Mouse (Mus musculus): Measurements from ENCODE around the gene Ak2.
A peak's percentile ranks its signal among the peaks of the same experiment; 100 is the strongest.

Ak2 gene

GRCm38 (mm10) chr4:128974677-128975076 lies 17.1 kb upstream of the Ak2 start:
- no peak for DNase-seq (ENCODE audit: low spot score)

- DNase-seq (ENCODE audit: low spot score), result no peak
Measured at GRCm38 (mm10) chr4:128976577-128976976, 15.2 kb upstream of the Ak2 start.

- DNase-seq (ENCODE audit: low spot score), result no peak
Measured at GRCm38 (mm10) chr4:128977217-128977616, 14.5 kb upstream of the Ak2 start.

GRCm38 (mm10) chr4:128978634-128979033 lies 13.1 kb upstream of the Ak2 start:
- DNase-seq (ENCODE audit: low spot score), result no peak

GRCm38 (mm10) chr4:128980890-128981832 lies 10.6 kb upstream of the Ak2 start:
- peak; percentile 64 for DNase-seq (ENCODE audit: low spot score)

GRCm38 (mm10) chr4:128981833-128982180 lies 10.0 kb upstream of the Ak2 start:
- no peak for DNase-seq (ENCODE audit: low spot score)

- DNase-seq (ENCODE audit: low spot score), result no peak
Measured at GRCm38 (mm10) chr4:128983151-128983550, 8.6 kb upstream of the Ak2 start.

- DNase-seq (ENCODE audit: low spot score), result no peak
Measured at GRCm38 (mm10) chr4:128983656-128984055, 8.1 kb upstream of the Ak2 start.

- DNase-seq (ENCODE audit: low spot score), result no peak
Measured at GRCm38 (mm10) chr4:128984600-128984999, 7.2 kb upstream of the Ak2 start.

GRCm38 (mm10) chr4:128988911-128989310 lies 2.8 kb upstream of the Ak2 start:
- DNase-seq (ENCODE audit: low spot score), result no peak

GRCm38 (mm10) chr4:128989678-128990077 lies 2.1 kb upstream of the Ak2 start:
- DNase-seq (ENCODE audit: low spot score), result no peak

GRCm38 (mm10) chr4:128992176-128992575 lies 418 bp downstream of the Ak2 start:
- DNase-seq (ENCODE audit: low spot score), result no peak

- DNase-seq (ENCODE audit: low spot score), result peak; percentile 92
Measured at GRCm38 (mm10) chr4:128993025-128993662, 1.4 kb downstream of the Ak2 start.

GRCm38 (mm10) chr4:128993675-128994074 lies 1.9 kb downstream of the Ak2 start:
- no peak for DNase-seq (ENCODE audit: low spot score)

GRCm38 (mm10) chr4:128995238-128995637 lies 3.5 kb downstream of the Ak2 start:
- DNase-seq (ENCODE audit: low spot score), result no peak

GRCm38 (mm10) chr4:128997258-128997657 lies 5.5 kb downstream of the Ak2 start:
- DNase-seq (ENCODE audit: low spot score), result no peak

- DNase-seq (ENCODE audit: low spot score), result no peak
Measured at GRCm38 (mm10) chr4:128998401-128998800, 6.6 kb downstream of the Ak2 start.

GRCm38 (mm10) chr4:129000786-129001185 lies 9.0 kb downstream of the Ak2 start:
- no peak for DNase-seq (ENCODE audit: low spot score)

GRCm38 (mm10) chr4:129003720-129004119 lies 12.0 kb downstream of the Ak2 start:
- no peak for DNase-seq (ENCODE audit: low spot score)

GRCm38 (mm10) chr4:129008006-129008519 lies 16.3 kb downstream of the Ak2 start:
- peak; percentile 15 for DNase-seq (ENCODE audit: low spot score)

GRCm38 (mm10) chr4:129008672-129009071 lies 16.9 kb downstream of the Ak2 start:
- DNase-seq (ENCODE audit: low spot score), result peak; percentile 62

GRCm38 (mm10) chr4:129009521-129009920 lies 17.8 kb downstream of the Ak2 start:
- DNase-seq (ENCODE audit: low spot score), result no peak

GRCm38 (mm10) chr4:129011604-129012121 lies 19.9 kb downstream of the Ak2 start:
- DNase-seq (ENCODE audit: low spot score), result no peak
